Mouse (Mus musculus) spleen, postnatal 0 days (tissue): ENCODE measurements around the gene Phb2. TPM values are rescaled to one million over a fixed set of nuclear protein-coding genes. Genes with fewer than 3 reads are reported as not detected.
A peak's percentile ranks its signal among the peaks of the same experiment; 100 is the strongest.

ENCODE experiments used
- microRNA counts: library from miRNA; unstranded; fragments of <30 nt; microRNA quantifications from one replicate; lab custom pipeline; 2015
- polyA plus RNA-seq: library from polyadenylated mRNA; unstranded; fragments of >200 nt; fragmentation: Nextera tagmentation; extraction: Ambion mirVana; gene quantifications from 2 replicates; pipeline ENCODE4 v1.2.1, GENCODE M21; 2015

Gene Phb2
- 266 and 287 TPM in 2 replicates for polyA plus RNA-seq

GRCm38 (mm10) chr6:124711824-124712782, at the start of gene Phb2, which contains the start of gene Emg1:
TSS of gene Phb2 (plus strand) at chr6:124712336.
TSS of gene Emg1 (minus strand) at chr6:124712178.

GRCm38 (mm10) chr6:124662477-124663423, 49.4 kb upstream of the Phb2 start, which contains the start of gene Lpcat3:
TSS of gene Lpcat3 (plus strand) at chr6:124663027.

DNA sequence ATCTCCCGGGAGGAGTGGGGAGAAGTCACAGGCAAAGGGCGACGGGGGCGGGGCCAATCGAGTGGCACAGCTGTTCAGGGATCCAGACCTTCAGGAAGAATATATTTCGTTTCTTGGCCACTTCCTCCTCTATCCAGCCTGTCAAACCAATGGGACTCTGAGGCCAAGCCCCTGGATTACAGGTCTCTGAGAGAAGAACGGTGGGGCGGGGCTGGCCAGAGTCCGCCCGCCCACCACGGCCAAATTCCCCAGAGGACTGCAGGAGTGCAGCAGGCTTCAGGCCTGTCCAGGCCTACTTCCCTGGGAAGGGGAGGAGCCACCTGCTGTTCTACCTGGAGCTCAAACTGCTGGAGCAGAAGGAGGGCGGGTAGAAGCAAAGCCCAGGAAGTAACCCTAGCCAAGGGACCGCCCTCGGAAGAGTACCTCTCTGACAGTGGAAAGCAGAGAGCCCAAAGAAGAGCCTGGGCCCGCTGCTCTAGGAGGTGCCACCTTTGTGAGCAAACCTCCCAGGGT, 26.4 kb downstream of the Phb2 start, which contains the start of gene Ptpn6:
TSS of gene Ptpn6 (minus strand) at position 204 of the 513 bp plus-strand sequence.

GRCm38 (mm10) chr6:124740888-124741761, 29.0 kb downstream of the Phb2 start, which contains the start of gene Grcc10:
TSS of gene Grcc10 (minus strand) at chr6:124741374.

DNA sequence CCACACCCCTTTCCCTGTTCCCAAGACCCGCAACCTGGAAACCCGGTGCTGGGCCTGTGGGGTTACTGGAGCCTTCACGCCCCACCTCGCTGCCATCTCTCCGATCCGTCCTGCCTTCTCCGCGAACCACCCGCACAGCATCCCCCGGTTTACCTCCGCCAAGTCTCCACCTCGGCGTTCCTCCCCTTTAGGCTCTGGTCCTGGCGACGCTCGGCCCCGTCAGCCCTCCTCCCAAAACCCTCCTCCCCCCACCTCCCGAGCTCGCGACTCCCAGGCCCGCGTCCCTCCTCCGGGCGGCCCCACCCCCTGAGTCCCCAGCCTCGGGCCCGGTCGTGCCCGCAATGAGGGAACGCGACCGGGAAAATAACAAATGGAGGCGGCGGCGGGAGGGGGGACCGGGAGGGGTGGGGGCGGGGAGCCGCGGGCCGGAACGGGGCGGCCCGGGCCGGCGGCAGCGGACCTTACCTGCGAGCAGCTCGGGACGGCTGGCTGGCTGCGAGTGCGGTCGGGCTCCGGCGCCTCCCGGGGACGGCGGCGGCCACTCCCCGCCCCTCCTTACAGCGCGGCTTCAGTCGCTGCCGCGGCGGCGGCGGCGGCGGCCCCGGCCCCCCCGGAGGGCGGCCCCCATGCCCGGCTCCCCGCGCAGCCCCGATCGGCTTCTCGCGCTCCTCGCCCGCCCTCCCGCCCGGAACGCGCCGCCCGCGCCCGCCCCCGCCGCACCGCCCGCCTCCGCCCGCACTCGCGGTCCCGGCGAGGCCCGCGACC, 43.9 kb downstream of the Phb2 start, which contains the start of the genes Gm45234 and Atn1:
TSS of gene Gm45234 (minus strand) at position 191 of the 765 bp plus-strand sequence.
TSS of gene Atn1 (minus strand) at position 694 of the 765 bp plus-strand sequence.

MicroRNAs encoded within 50 kb of the gene (microRNA counts, 519-probe panel; counts per million panel counts)
- microRNA mmu-miR-141 (lab: Ali Mortazavi, UCI) (3,574 counts per million, percentile 9 among the panel's probes with 10 or more counts), microRNA mmu-miR-200c (lab: Ali Mortazavi, UCI) (4,839 counts per million, percentile 31 among the panel's probes with 10 or more counts)

Other genes starting within 250 kb of the Phb2 start
- 4.2 and 4.4 TPM in 2 replicates for gene Clstn3, start 247.5 kb upstream of the Phb2 start, polyA plus RNA-seq
- gene C1rl, start 219.2 kb upstream of the Phb2 start, polyA plus RNA-seq = 3.5 and 4.1 TPM in 2 replicates
- gene C1ra, start 199.9 kb upstream of the Phb2 start, polyA plus RNA-seq = 11.5 and 15.6 TPM in 2 replicates
- gene C1s1, start 170.0 kb upstream of the Phb2 start, polyA plus RNA-seq = 12.0 and 16.3 TPM in 2 replicates
- gene C1rb, start 142.0 kb upstream of the Phb2 start, polyA plus RNA-seq = not detected in 2 replicates
- 0.05 TPM in 1 of 2 replicates, not detected in the other for gene C1s2, start 76.3 kb upstream of the Phb2 start, polyA plus RNA-seq
- gene Lpcat3, start 49.3 kb upstream of the Phb2 start, polyA plus RNA-seq = 47.7 and 54.4 TPM in 2 replicates
- 167 and 173 TPM in 2 replicates for gene Emg1, start 158 bp upstream of the Phb2 start, polyA plus RNA-seq
- 71.3 and 92.3 TPM in 2 replicates for gene Ptpn6, start 26.4 kb downstream of the Phb2 start, polyA plus RNA-seq
- gene Grcc10, start 29.0 kb downstream of the Phb2 start, polyA plus RNA-seq = 145 and 183 TPM in 2 replicates
- gene Gm45234, start 43.7 kb downstream of the Phb2 start, polyA plus RNA-seq = not detected in 2 replicates
- gene Atn1, start 44.2 kb downstream of the Phb2 start, polyA plus RNA-seq = 3.3 and 5.1 TPM in 2 replicates
- gene Eno2, start 57.3 kb downstream of the Phb2 start, polyA plus RNA-seq = 1.1 and 1.7 TPM in 2 replicates
- not detected in 2 replicates for gene Lrrc23, start 67.4 kb downstream of the Phb2 start, polyA plus RNA-seq
- gene Spsb2, start 96.3 kb downstream of the Phb2 start, polyA plus RNA-seq = 10.9 and 12.5 TPM in 2 replicates
- gene Tpi1, start 102.0 kb downstream of the Phb2 start, polyA plus RNA-seq = 232 and 238 TPM in 2 replicates
- 55.3 and 56.8 TPM in 2 replicates for gene Usp5, start 117.1 kb downstream of the Phb2 start, polyA plus RNA-seq
- gene Cdca3, start 117.2 kb downstream of the Phb2 start, polyA plus RNA-seq = 223 and 253 TPM in 2 replicates
- 0.58 and 0.59 TPM in 2 replicates for gene Gnb3, start 127.9 kb downstream of the Phb2 start, polyA plus RNA-seq
- gene P3h3, start 145.4 kb downstream of the Phb2 start, polyA plus RNA-seq = 3.7 and 6.6 TPM in 2 replicates
- gene Gpr162, start 151.6 kb downstream of the Phb2 start, polyA plus RNA-seq = 0.16 and 0.99 TPM in 2 replicates
- gene Cd4, start 175.9 kb downstream of the Phb2 start, polyA plus RNA-seq = 0.23 and 0.62 TPM in 2 replicates
- 1.6 and 2.9 TPM in 2 replicates for gene Lag3, start 199.4 kb downstream of the Phb2 start, polyA plus RNA-seq
- gene Ptms, start 207.8 kb downstream of the Phb2 start, polyA plus RNA-seq = 66.4 and 88.8 TPM in 2 replicates
- gene Mlf2, start 219.1 kb downstream of the Phb2 start, polyA plus RNA-seq = 110 and 118 TPM in 2 replicates